Mouse (Mus musculus): ENCODE measurements around the gene Sh3rf1.

Gene Sh3rf1

GRCm38 (mm10) chr8:61223283-61223682 is 389 bp upstream of the Sh3rf1 start:
- no peak for DNase-seq (ENCODE audit: low spot score in 2 of 2)

DNA sequence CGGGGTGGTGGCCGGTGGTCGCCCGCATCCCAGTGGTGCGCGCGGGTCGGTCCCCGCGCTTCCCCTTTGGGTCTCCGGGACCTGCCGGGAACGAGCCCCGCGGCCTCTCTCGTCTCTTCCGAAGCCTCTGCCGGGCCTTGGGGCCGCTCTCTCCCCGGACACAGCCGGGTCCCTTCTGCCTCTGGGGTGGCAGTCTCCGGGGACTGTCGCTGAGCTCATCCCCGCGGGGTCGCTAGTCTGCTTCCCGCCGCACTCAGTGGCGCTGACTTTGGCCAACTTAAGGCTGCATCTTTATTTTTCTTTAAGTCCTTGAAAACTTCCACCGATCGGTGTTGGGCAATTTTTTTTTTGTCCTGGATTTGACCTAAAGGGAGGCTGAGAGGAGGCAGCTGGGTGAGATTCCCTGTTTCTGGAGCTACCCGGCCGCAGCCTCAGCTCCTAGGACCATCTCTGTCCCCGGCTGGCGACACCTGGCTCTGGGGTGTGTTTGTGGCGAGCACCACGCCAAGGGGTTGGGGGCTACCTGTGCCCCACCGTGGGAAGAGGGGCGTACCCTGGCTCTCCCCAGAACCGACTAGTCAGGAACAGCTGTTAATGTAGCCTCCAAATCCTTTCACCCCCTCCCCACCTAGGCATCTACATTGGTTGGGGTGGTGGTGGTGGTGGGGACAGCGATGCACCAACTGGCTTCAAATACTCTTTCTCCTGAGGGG is 864 bp downstream of the Sh3rf1 start:
- peak; percentile 67 to 68 for DNase-seq (ENCODE audit: low spot score in 2 of 2)

DNA sequence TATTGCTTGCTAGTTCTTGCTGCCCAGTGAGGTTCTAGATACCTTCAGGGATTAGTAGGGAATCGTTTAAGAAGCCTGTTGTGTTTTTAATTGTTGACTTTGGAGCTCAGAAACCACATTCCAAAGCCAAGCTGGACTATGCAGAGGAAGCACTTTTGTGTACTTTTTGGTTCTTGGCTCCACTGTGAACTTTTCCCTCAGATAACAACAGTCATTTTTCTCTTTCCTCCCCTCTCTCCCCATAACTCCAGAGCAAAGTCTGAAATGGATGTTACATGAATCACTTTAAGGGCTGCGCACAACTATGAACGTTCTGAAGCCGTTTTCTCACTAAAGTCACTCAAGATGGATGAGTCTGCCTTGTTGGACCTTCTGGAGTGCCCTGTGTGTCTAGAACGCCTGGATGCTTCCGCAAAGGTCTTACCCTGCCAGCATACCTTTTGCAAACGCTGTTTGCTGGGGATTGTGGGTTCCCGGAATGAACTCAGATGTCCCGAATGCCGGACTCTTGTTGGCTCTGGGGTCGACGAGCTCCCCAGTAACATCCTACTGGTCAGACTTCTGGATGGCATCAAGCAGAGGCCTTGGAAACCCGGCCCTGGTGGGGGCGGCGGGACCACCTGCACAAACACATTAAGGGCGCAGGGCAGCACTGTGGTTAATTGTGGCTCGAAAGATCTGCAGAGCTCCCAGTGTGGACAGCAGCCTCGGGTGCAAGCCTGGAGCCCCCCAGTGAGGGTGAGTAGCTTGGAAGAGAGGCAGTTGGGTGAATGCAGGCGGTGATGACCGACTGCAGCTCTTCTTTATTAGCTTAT is 2.1 kb downstream of the Sh3rf1 start:
- DNase-seq (ENCODE audit: low spot score in 2 of 2): peak in 1 of 2 experiments; percentile 32

DNA sequence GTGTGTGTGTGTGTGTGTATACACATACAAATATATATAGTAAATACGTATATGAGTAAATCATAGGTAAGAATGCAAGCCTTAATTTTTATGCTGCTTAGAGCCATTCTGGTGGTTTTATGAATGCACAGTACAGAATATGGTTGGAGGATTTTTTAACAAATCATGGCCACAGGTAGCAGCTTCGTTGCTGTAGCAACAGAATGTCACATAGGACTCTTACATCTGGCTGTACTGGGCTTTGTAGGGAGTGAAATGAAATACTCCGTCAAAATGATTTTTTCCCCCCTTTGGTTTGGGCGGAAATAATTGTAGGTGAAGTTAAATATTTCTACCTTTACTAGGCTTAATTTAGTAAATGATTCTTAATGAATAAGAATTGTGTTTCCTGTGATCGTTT is 3.0 kb downstream of the Sh3rf1 start:
- DNase-seq (ENCODE audit: low spot score in 2 of 2): no peak

- DNase-seq (ENCODE audit: low spot score in 2 of 2): no peak
Measured at GRCm38 (mm10) chr8:61228678-61229077, 5.0 kb downstream of the Sh3rf1 start.

GRCm38 (mm10) chr8:61229511-61230195 is 6.0 kb downstream of the Sh3rf1 start:
- DNase-seq (ENCODE audit: low spot score in 2 of 2): no peak

DNA sequence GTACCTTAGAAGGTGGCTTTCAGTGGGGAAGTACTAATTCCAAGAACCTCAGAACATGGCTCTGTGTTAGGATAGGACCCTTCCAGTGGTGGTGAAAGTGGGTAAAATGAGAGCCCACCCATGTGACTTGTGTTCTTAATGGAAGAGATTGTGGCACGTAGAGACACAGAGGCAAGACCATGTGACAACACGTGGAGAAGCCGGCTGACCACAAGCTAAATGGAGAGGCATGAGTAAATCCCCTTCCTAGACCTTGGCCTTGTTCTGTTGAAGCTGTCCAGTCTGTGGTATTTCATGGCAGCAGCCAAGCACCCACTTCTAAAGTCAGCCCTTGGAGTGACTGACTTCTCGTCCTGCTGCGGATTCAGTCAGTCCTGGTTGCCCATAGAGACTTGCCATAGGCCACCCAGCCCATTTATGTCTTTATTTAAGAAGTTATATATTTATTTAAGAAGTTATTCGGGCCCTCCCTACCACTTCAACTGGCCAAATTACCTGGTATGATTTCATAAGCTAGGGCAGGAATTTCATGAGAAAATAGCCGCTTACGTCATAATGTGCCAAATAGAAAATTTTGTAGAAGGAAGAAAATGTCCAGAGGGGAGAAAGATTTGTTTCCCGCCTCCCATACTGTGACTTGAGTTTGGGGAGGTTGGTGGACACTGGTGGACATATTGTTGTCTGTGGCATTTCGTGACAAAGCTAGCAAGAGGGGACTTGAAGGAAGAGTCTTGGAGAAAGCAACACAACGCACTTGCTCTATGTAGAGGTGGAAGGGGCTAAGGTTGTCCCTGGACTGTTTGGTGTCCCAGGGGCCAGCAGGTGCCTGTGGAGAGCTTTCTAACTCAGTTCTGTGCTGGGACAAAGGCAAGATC is 7.4 kb downstream of the Sh3rf1 start:
- no peak for DNase-seq (ENCODE audit: low spot score in 2 of 2)

GRCm38 (mm10) chr8:61235499-61235898 is 11.8 kb downstream of the Sh3rf1 start:
- DNase-seq (ENCODE audit: low spot score in 2 of 2): no peak

- DNase-seq (ENCODE audit: low spot score in 2 of 2): peak in 1 of 2 experiments; percentile 59
Measured at GRCm38 (mm10) chr8:61236506-61237268, 13.0 kb downstream of the Sh3rf1 start.

DNA sequence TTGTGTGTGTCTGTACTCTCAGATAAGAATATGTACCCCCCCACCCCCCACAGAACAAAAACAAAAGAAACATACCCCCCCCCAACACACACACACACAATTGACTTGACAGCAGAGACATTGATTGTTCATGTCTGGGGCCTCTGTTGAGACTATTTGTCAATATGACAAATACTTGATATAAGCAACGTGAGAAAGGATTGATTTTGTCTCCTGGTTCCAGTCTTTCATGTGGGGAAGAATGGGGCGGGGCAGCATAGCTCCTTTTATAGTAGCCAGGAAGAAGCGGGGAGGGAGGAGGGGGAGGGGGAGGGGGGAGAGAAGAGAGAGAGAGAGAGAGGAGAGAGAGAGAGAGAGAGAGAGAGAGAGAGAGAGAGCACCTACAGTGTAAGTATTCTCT is 15.9 kb downstream of the Sh3rf1 start:
- DNase-seq (ENCODE audit: low spot score in 2 of 2): no peak

- no peak for DNase-seq (ENCODE audit: low spot score in 2 of 2)
Measured at GRCm38 (mm10) chr8:61241229-61241628, 17.6 kb downstream of the Sh3rf1 start.

DNA sequence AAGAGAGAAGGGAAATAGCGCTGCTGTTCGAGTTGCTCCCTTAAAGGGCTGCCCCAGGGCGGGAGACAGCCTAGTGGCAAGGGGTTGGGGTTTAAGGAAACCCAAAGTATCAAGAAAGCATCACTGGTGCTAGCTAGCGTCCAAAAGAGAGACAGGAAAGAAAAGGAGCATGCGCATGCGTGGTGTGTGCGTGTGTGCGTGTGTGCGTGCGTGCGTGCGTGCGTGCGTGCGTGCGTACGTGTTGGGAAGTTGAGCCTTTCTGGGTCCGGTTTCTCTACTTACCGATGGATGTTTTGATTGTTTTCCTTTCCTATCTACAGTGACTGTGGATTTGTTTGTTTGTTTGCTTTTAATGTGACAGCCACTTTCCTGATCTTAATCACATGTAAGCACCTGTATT is 19.2 kb downstream of the Sh3rf1 start:
- no peak for DNase-seq (ENCODE audit: low spot score in 2 of 2)

GRCm38 (mm10) chr8:61243491-61243890 is 19.8 kb downstream of the Sh3rf1 start:
- DNase-seq (ENCODE audit: low spot score in 2 of 2): no peak

- no peak for DNase-seq (ENCODE audit: low spot score in 2 of 2)
Measured at GRCm38 (mm10) chr8:61244157-61244556, 20.5 kb downstream of the Sh3rf1 start.

GRCm38 (mm10) chr8:61247270-61248025 is 23.8 kb downstream of the Sh3rf1 start:
- no peak for DNase-seq (ENCODE audit: low spot score in 2 of 2)

GRCm38 (mm10) chr8:61249511-61249910 is 25.8 kb downstream of the Sh3rf1 start:
- DNase-seq (ENCODE audit: low spot score in 2 of 2): no peak

DNA sequence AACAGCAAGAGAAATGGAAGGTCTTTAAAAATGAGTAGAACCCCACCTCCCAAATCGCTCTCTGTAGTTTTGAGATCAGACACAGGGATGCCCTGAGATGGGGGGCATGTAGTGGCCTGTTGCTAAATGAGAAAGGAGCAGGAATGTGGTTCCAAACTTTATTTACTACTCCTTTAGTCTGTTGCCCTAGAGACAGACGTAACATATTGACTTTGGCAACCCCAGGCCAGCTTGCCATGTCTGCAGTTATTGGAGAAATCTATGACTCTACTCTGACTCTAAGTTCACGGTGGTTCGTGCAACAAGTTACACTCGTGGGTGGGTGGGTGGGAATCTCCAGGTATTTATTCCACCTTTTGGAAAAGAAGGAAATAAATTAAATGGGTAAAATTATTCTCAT is 30.5 kb downstream of the Sh3rf1 start:
- no peak for DNase-seq (ENCODE audit: low spot score in 2 of 2)

- DNase-seq (ENCODE audit: low spot score in 2 of 2): peak; percentile 71 to 75
Measured at GRCm38 (mm10) chr8:61258828-61259227, 35.2 kb downstream of the Sh3rf1 start.

GRCm38 (mm10) chr8:61259526-61259925 is 35.9 kb downstream of the Sh3rf1 start:
- peak; percentile 85 to 89 for DNase-seq (ENCODE audit: low spot score in 2 of 2)

DNA sequence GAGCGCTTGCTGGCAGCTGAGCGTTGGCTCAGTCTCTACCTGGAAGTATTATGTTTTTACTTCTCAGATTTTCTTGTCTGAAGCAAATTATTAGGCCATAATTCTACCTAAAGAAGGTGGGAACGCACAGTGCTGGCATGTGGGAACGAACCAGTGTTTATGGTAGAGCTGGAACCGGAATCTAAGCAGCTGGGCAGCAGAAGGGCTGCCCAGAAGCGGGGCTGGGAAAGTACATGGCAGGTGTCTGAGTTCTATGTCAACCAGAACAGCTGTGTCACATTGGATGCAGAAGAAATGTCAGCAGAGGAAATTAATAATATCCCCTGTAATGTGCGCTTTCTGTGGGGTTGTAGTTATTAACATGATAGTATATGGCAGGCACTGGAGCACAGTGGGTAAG is 36.9 kb downstream of the Sh3rf1 start:
- no peak for DNase-seq (ENCODE audit: low spot score in 2 of 2)
